Mouse (Mus musculus): ENCODE data around the gene Rhof.
A peak's percentile ranks its signal among the peaks of the same experiment; 100 is the strongest.

Rhof gene

GRCm38 (mm10) chr5:123132308-123133071, at the start of gene Rhof:
Gene Rhof, minus strand, starts transcription at chr5:123132692.
- DNase-seq (ENCODE audit: extremely low read depth, insufficient read length, low spot score) = no peak

- no peak for DNase-seq (ENCODE audit: extremely low read depth, insufficient read length, low spot score)
Measured at GRCm38 (mm10) chr5:123181536-123181935, 49.0 kb upstream of the Rhof start.

- no peak for DNase-seq (ENCODE audit: extremely low read depth, insufficient read length, low spot score)
Measured at GRCm38 (mm10) chr5:123180390-123180789, 47.9 kb upstream of the Rhof start.

- DNase-seq (ENCODE audit: extremely low read depth, insufficient read length, low spot score) = no peak
Measured at GRCm38 (mm10) chr5:123178792-123179191, 46.3 kb upstream of the Rhof start.

GRCm38 (mm10) chr5:123171646-123172350, 39.3 kb upstream of the Rhof start:
- DNase-seq (ENCODE audit: extremely low read depth, insufficient read length, low spot score) = peak; percentile 69

- no peak for DNase-seq (ENCODE audit: extremely low read depth, insufficient read length, low spot score)
Measured at GRCm38 (mm10) chr5:123170365-123170764, 37.9 kb upstream of the Rhof start.

GRCm38 (mm10) chr5:123169284-123169683, 36.8 kb upstream of the Rhof start, which contains the start of gene Psmd9:
Gene Psmd9, plus strand, starts transcription at chr5:123169413.
- DNase-seq (ENCODE audit: extremely low read depth, insufficient read length, low spot score) = no peak

GRCm38 (mm10) chr5:123167591-123167990, 35.1 kb upstream of the Rhof start:
- DNase-seq (ENCODE audit: extremely low read depth, insufficient read length, low spot score) = no peak

- no peak for DNase-seq (ENCODE audit: extremely low read depth, insufficient read length, low spot score)
Measured at GRCm38 (mm10) chr5:123166437-123166836, 33.9 kb upstream of the Rhof start.

- no peak for DNase-seq (ENCODE audit: extremely low read depth, insufficient read length, low spot score)
Measured at GRCm38 (mm10) chr5:123162942-123163341, 30.4 kb upstream of the Rhof start.

GRCm38 (mm10) chr5:123160341-123160740, 27.8 kb upstream of the Rhof start:
- no peak for DNase-seq (ENCODE audit: extremely low read depth, insufficient read length, low spot score)

GRCm38 (mm10) chr5:123159866-123160265, 27.4 kb upstream of the Rhof start:
- no peak for DNase-seq (ENCODE audit: extremely low read depth, insufficient read length, low spot score)

GRCm38 (mm10) chr5:123159446-123159845, 27.0 kb upstream of the Rhof start:
- DNase-seq (ENCODE audit: extremely low read depth, insufficient read length, low spot score) = no peak

GRCm38 (mm10) chr5:123157972-123158371, 25.5 kb upstream of the Rhof start:
- no peak for DNase-seq (ENCODE audit: extremely low read depth, insufficient read length, low spot score)

- no peak for DNase-seq (ENCODE audit: extremely low read depth, insufficient read length, low spot score)
Measured at GRCm38 (mm10) chr5:123156763-123157162, 24.3 kb upstream of the Rhof start.

- DNase-seq (ENCODE audit: extremely low read depth, insufficient read length, low spot score) = no peak
Measured at GRCm38 (mm10) chr5:123155425-123155824, 22.9 kb upstream of the Rhof start.

GRCm38 (mm10) chr5:123152901-123153300, 20.4 kb upstream of the Rhof start:
- no peak for DNase-seq (ENCODE audit: extremely low read depth, insufficient read length, low spot score)

- DNase-seq (ENCODE audit: extremely low read depth, insufficient read length, low spot score) = no peak
Measured at GRCm38 (mm10) chr5:123151707-123152362, 19.3 kb upstream of the Rhof start.

- DNase-seq (ENCODE audit: extremely low read depth, insufficient read length, low spot score) = no peak
Measured at GRCm38 (mm10) chr5:123151077-123151476, 18.6 kb upstream of the Rhof start.

- no peak for DNase-seq (ENCODE audit: extremely low read depth, insufficient read length, low spot score)
Measured at GRCm38 (mm10) chr5:123150641-123151040, 18.1 kb upstream of the Rhof start.

All from 3134 (cell line).